Mouse (Mus musculus): ENCODE results near the gene Tbc1d2.
"Not testable (repeated sequence)": the region's sequence is repeated elsewhere in the genome, so short reads cannot be mapped to it uniquely, and the experiment has no call there.

Tbc1d2 gene

DNA sequence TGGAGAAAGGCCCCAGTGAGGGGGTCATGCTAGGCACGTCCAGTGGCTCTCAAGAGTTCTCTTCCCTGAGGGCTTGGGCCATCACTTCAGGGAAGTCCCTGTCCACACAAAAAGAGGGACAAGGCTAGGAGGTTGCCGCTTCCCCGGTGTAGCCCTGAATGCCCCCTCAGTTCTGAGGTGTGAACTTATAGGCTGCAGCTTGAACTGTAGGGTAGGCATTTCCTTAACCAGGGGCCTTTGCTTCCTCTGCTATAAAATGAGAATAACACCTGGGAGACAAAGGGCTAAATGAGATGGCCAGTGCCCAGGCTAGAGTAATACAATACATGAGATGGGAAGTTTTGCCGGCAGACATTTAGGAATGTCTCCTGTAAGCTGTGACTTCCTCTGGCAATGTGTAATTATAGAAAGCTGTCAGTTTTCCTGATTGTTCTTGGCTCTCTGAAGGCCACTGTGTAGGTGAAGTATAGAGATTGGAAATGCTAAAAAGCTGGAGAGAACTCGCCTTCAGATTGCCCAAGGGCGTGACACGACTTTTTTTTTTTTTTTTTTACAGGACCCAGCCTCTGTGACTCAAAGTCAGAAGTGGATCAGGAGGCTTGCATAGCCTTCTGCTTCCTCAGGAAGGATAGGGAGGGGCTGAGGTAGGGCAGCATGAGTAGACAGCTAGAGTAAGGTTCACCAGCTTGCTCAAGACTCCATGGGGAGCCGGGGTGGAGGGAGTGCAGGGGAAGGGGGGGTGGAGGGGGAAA, 6.9 kb downstream of the Tbc1d2 start:
- peak; percentile 73 for DNase-seq (ENCODE audit: low read depth, low spot score)

GRCm38 (mm10) chr4:46641283-46641682, 8.7 kb downstream of the Tbc1d2 start:
- no peak for DNase-seq (ENCODE audit: low read depth, low spot score)

DNA sequence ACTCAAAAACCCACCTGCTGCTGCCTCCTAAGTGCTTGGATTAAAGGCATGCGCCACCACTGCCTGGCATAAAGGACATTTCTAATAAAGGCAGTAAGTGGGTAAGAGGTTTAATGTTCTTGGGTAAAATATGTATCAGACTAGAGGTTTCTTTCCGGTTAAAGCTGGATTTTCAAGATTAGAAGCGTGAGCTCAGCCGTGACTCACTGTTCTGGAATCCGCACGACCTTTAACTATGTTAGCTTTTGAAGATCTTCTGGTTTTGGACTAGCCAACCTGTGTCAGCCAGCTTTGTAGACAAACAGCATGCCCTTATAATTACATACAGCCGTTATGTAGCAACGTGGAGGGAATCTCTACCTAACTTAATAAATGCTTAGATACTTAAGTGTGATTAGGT, 10.1 kb downstream of the Tbc1d2 start:
- DNase-seq (ENCODE audit: low read depth, low spot score) = peak; percentile 83

DNA sequence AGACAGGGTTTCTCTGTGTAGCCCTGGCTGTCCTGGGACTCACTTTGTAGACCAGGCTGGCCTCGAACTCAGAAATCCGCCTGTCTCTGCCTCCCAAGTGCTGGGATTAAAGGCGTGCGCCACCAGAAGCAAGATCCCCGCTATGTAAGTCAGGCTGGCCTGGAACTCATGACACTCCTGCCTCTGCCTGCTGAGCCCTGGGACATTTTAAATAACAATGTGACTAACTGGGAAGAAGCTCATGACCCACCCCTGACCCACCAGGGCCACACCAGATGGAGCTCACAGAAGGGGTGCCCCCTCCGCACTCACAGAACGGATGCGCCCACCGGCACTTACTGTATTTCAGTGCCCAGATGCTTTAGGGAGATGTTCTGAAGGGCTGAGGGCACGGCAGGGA, 12.8 kb downstream of the Tbc1d2 start:
- DNase-seq (ENCODE audit: low read depth, low spot score) = not testable (repeated sequence)

DNA sequence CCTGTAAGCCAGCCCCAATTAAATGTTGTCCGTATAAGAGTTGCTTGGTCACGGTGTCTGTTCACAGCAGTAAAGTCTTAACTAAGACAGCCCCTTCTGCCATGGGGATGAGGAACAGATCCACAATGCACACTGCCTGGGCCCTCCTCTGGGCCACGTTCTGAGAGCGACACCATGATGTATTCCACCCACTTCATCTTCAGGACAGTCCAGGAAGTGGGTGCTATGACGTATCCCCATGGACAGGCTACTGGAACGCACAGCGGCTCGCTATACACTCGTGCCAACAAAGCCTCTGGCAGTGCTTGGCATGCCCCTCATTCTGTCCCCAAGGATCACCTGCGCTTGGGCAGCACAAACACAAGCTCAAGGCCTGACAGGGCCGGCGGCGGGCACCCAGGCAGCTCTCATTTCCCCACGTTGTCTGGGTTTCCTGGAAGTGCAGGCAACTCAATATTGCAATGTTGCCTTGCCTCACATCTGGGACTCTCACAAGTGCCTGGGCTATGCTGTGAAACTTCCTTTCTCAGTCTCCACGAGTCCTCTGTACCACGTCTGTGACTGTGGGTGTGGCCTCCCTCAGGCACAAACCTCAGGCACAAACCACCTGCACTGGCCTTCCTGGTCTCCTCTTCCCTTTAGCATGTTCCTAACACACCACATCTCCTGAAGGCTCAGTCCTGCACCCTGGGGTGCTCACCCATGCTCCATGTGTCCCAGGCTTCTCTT, 14.1 kb downstream of the Tbc1d2 start:
- no peak for DNase-seq (ENCODE audit: low read depth, low spot score)

DNA sequence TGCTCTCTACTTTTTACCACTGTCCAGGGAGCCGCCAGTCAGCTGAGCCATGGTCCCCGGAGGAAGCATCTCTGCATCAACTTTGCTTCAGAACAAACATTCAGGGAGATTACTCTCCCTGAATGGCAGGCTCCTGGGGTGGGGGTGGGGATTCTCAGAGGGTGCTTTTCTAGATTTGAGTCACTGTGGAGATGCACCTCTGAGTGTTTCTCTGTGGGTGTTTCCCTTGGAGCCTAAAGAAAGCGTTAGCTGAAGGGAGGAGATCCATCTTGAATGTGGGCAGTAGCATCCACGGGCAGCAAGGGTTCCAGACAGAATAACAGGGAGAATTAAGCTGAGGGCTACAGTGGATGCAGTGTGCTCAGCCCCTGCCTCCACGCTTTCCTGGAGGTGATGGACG, 15.1 kb downstream of the Tbc1d2 start:
- DNase-seq (ENCODE audit: low read depth, low spot score) = no peak

- DNase-seq (ENCODE audit: low read depth, low spot score) = not testable (repeated sequence)
Observed at GRCm38 (mm10) chr4:46633565-46633964, 16.4 kb downstream of the Tbc1d2 start.

DNA sequence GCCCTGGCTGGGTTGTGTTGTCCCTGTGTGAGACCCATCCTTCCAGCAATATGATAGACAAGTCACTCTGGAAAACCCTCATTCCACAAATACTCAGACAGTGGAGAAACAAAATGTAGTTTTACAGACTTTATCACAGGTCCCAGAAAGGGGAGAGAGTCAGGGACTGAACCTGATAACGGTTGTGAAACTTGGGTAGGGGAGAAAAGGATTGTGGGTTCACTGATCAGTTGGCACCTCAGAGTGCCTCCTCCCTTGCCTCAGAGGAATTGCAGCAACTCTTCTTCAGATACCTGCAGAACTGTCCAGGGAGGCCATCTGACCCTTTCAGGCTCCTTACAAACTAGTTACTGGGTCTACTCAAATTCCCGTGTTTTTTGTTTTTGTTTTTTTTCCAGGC, 17.5 kb downstream of the Tbc1d2 start:
- no peak for DNase-seq (ENCODE audit: low read depth, low spot score)

- DNase-seq (ENCODE audit: low read depth, low spot score) = no peak
Observed at GRCm38 (mm10) chr4:46630390-46630789, 19.6 kb downstream of the Tbc1d2 start.

GRCm38 (mm10) chr4:46628873-46629272, 21.1 kb downstream of the Tbc1d2 start:
- DNase-seq (ENCODE audit: low read depth, low spot score) = no peak

DNA sequence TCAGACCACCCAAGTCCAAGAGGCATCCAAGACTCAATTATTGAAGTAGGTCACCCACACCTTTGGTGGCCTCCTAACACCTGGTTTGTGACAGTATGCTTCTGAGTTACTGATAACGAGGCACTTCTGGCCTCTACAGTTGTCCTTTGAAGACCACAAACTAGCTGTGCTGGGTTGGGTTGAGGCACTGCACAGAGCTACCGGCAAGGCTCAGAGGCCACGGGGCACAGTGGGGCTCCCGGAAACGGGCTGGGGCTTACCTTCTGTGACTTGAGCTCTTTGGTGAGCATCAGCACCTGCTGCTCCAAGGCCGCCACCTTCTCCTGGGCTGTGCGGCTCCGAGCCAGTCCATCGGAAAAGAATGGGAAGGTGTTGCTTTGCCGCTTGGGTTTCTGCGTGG, 21.9 kb downstream of the Tbc1d2 start:
- no peak for DNase-seq (ENCODE audit: low read depth, low spot score)

GRCm38 (mm10) chr4:46625101-46625500, 24.9 kb downstream of the Tbc1d2 start:
- no peak for DNase-seq (ENCODE audit: low read depth, low spot score)

DNA sequence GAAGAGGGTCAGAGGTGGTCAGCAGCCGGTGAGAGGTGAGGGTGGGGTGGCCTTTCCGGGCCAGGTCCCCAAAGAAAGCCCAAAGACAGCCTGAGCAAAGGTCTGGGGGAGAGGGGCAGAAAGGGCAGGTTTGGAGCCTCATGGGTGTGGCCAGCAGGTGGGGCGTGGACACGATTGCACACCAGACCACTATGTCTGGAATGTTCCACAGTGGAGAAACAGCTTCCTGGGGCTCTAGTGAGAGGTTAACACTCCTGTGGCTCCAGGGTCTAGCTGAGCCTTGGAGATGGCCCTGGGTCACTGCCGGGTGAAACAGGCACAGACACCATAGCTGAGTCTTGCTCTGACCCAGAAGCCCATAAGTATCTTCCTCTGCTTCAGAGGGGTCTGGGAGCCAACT, 27.0 kb downstream of the Tbc1d2 start:
- peak; percentile 42 for DNase-seq (ENCODE audit: low read depth, low spot score)

DNA sequence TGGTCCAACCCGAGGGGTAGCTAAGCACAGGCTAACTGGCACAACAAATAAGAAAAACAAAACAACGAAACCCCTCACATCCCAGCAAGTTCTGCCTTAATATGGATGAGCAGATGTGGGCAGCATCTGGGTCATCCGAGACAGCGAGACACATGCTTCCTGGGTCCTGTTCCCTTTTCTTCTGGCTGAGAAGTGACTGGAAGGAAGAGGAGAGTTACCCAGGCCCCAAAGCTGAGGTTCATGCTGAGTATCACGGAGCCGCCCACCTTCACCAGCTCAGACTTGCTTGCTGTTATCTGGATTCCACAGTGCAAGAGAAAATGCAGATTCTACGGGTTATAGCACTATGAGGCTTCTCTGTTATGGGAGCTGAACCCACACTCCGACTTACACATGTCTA, 29.1 kb downstream of the Tbc1d2 start:
- no peak for DNase-seq (ENCODE audit: low read depth, low spot score)

- no peak for DNase-seq (ENCODE audit: low read depth, low spot score)
Observed at GRCm38 (mm10) chr4:46620330-46620729, 29.7 kb downstream of the Tbc1d2 start.

DNA sequence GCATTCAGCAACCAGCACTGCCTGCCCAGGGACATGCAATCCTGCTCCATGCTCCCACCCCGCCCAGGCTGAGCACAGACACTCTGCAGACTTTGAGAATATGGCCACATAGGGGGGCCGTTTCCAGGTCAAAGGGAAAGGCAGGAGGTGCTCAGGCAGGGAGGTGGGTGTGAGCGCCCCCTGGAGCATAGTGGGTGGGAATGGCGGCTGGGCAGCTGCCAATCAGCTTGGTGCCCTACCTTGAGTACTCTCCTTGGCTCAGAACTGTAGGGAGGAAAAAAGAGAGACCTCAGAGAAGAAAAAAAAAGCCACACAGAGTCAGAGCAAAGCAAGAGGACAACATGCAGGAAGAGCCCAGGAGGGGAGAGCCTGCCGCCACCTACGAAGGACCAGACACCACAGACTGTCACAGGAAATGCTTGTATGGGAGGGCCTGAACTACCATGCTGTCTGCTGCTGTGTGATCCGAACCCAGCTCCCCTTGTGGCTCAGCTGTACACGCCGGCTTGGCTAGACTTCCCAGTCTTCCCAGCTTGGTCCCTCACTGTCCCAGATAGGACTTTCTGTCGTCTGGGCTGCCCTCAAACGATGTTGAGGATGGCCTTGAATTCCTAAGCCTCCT, 31.7 kb downstream of the Tbc1d2 start:
- no peak for DNase-seq (ENCODE audit: low read depth, low spot score)

DNA sequence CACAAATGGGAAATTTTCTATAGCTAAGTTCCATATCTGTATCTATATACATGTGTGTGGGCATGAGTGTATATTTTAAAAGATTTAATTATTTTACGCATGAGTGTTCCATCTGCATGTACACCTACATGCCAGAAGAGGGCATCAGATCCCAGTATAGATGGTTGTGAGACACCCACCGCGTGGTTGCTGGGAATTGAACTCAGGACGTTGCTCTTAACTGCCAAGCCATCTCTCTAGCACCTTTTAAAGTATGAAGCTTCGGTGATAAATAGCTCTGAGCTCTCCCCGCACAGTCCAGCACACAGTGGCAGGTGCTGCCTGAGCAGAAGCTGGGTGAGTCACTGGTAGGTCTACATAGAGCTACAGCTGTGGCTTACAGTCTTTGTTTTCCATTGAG, 32.6 kb downstream of the Tbc1d2 start:
- DNase-seq (ENCODE audit: low read depth, low spot score) = peak; percentile 21

DNA sequence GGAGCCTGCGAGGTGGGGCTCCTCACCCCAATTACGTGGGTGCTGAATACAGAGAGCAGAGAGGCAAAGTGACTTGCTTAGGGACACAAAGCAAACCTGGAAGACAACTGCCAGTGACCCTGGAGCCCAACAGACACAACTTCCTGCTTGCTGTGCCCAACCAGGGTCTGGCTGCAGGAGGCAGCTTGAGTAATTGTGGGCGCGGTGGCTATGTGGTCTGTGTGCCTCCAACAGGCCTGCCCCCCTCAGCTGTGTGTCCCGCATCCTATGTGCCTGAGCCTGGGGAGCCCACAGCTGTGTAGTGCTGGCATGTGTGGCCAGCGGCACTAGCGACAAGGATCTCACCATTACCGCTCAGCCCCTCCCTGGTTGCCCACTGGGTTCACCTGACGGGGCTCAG, 35.4 kb downstream of the Tbc1d2 start:
- peak; percentile 34 for DNase-seq (ENCODE audit: low read depth, low spot score)

GRCm38 (mm10) chr4:46613618-46614017, 36.4 kb downstream of the Tbc1d2 start:
- no peak for DNase-seq (ENCODE audit: low read depth, low spot score)

GRCm38 (mm10) chr4:46611181-46611580, 38.8 kb downstream of the Tbc1d2 start:
- DNase-seq (ENCODE audit: low read depth, low spot score) = peak; percentile 92

DNA sequence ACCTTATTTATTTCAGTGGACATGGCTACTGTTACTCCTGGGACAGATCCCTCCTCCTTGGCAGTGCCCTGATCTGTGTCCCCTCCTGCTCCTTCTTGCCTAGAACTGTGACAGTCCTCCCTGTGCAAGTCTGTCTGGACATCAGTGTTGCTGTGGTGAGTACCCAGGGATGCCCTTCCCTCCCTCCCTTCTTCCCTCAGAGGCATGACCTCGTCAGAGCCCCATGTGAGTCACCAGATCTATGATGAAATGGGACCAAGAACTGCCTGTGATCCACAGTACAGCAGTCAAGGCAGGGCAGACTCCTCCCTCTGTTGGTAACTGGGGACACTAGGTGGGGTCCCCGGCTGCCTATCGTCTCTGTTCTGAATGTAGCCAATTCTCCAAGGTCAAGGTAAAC, 42.4 kb downstream of the Tbc1d2 start:
- peak; percentile 76 for DNase-seq (ENCODE audit: low read depth, low spot score)

DNA sequence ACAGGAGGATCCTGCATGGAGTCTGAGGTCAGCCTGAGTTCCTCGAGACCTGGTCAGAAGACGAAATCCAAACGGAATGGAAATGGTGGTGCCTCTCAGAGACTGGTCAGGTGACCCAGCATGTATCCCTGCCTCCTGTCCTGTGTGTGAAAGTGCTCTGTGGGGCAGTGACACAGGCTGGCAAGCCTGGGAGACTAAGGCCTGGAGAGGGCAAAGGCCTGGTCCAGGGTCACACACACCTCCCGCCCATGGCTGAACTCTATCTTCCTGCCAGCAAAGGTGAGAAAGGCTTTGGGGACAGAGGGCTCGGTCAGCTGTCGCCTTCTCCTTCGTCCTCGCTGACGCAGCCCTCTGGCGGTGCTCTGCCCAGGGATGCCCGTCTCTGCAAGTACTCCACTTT, 44.6 kb downstream of the Tbc1d2 start:
- DNase-seq (ENCODE audit: low read depth, low spot score) = no peak

- no peak for DNase-seq (ENCODE audit: low read depth, low spot score)
Observed at GRCm38 (mm10) chr4:46602704-46603103, 47.3 kb downstream of the Tbc1d2 start.

Measured in 3T3-L1 (cell line).